Mouse (Mus musculus) heart, embryonic 14.5 days (tissue): Measurements from ENCODE around the gene Nol4l. TPM values are rescaled to one million over a fixed set of nuclear protein-coding genes. Genes with fewer than 3 reads are reported as not detected.
A peak's percentile ranks its signal among the peaks of the same experiment; 100 is the strongest.

Source experiments
- ATAC-seq: fragments of 200-750 bp; cut with Nextera tagmentation; 2 replicates; pipeline ENCODE4 v1.8.0; 2017; ENCODE audit warnings: low read depth, moderate TSS enrichment; ENCODE audit not compliant: insufficient number of reproducible peaks, insufficient read depth, low FRiP score
- H3K27ac ChIP-seq, 2 experiments: fragments of 200-500 bp in 1 of 2; fragments of 300-500 bp in 1 of 2; sonication (generic) in 1 of 2; replicated peaks in 1 of 2; 2 replicates each; pipeline ENCODE4 v1.5.1; 2012 to 2014; ENCODE audit warnings: low read depth in 2 of 2, low read length in 2 of 2, control low read depth in 1 of 2, mild to moderate bottlenecking in 1 of 2, mixed read lengths in 1 of 2; ENCODE audit not compliant: control insufficient read depth in 1 of 2, insufficient read depth in 1 of 2
- H3K27me3 ChIP-seq: fragments of 300-500 bp; sonication (generic); 2 replicates; pipeline ENCODE4 v1.6.1; 2014; ENCODE audit warnings: mild to moderate bottlenecking, low read length, control low read depth; ENCODE audit not compliant: control insufficient read depth, insufficient read depth
- H3K36me3 ChIP-seq: fragments of 300-500 bp; sonication (generic); 2 replicates; pipeline ENCODE4 v1.6.1; 2014; ENCODE audit warnings: mild to moderate bottlenecking, control low read depth, low read length, mixed read lengths; ENCODE audit not compliant: control insufficient read depth, insufficient read depth
- H3K4me1 ChIP-seq, 2 experiments: fragments of 200-500 bp in 1 of 2; fragments of 300-500 bp in 1 of 2; sonication (generic) in 1 of 2; 2 replicates each; pipeline ENCODE4 v1.6.1; 2012 to 2014; ENCODE audit warnings: low read length in 2 of 2, control low read depth in 1 of 2, mixed read lengths in 1 of 2; ENCODE audit not compliant: control insufficient read depth in 2 of 2, insufficient read depth in 2 of 2
- H3K4me2 ChIP-seq: fragments of 300-500 bp; sonication (generic); 2 replicates; pipeline ENCODE4 v1.6.1; 2014; ENCODE audit warnings: mild to moderate bottlenecking, low read length
- H3K4me3 ChIP-seq, 2 experiments: fragments of 200-500 bp in 1 of 2; fragments of 300-500 bp in 1 of 2; sonication (generic) in 1 of 2; 2 replicates each; pipeline ENCODE4 v1.5.1; 2012 to 2014; ENCODE audit warnings: low read length in 2 of 2, mild to moderate bottlenecking in 2 of 2, control low read depth in 1 of 2, low read depth in 1 of 2, moderate library complexity in 1 of 2; ENCODE audit not compliant: control insufficient read depth in 1 of 2, insufficient read depth in 1 of 2
- H3K9ac ChIP-seq: fragments of 300-500 bp; sonication (generic); 2 replicates; pipeline ENCODE4 v1.6.1; 2014; ENCODE audit warnings: mild to moderate bottlenecking, low read length
- H3K9me3 ChIP-seq: fragments of 300-500 bp; sonication (generic); 2 replicates; pipeline ENCODE4 v1.6.1; 2016; ENCODE audit warnings: low read length, control low read depth; ENCODE audit not compliant: control insufficient read depth
- WGBS: fragments of 180-500 bp; shearing (Covaris S2); extraction: QIAGEN DNeasy Blood & Tissue Kit; methylation state at CpG from one replicate; pipeline ENCODE4 v1.1.7; 2014; 5-methylcytosine and 5-hydroxymethylcytosine counted together
- polyA plus RNA-seq: library from polyadenylated mRNA; unstranded; fragments of >200 nt; fragmentation: Nextera tagmentation; extraction: Ambion mirVana; gene quantifications from 2 replicates; pipeline ENCODE4 v1.2.1, GENCODE M21; 2014

The Nol4l gene
- polyA plus RNA-seq, 1 experiment from 2014 or later, result 12.6 TPM

DNA sequence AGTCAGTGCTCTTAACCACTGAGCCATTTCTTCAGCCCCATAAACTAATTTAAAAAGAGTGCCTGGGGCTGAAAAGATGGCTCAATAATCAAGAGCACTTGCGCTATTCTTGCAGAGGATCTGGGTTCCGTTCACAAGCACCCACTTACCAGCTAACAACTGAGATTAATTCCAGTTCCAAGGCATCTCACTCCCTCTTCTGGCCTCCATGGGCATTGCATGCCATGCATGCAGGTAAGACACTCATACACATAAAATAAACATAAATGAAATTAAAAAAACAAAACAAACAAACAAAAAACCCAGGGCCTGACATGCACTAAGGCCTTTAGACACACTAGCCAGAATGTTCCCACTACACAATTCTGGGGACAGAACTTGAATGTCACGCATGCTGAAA, 34.6 kb upstream of the Nol4l start:
- no peak overlapping the region for H3K4me3 ChIP-seq
- no peaks in the 10 kb centered on the region for H3K9me3 ChIP-seq
- WGBS, result 91% methylated on average over 3 of the region's 3 CpGs
- H3K27me3 ChIP-seq, result no peaks in the 10 kb centered on the region
- peaks cover 32 to 39% of the 10 kb centered on the region in 2 experiments for H3K4me1 ChIP-seq
- H3K27ac ChIP-seq, result no peak overlapping the region
- no peak overlapping the region for H3K9ac ChIP-seq
- no peak overlapping the region for H3K4me2 ChIP-seq
- ATAC-seq, result no peak
- no peaks in the 10 kb centered on the region for H3K36me3 ChIP-seq

DNA sequence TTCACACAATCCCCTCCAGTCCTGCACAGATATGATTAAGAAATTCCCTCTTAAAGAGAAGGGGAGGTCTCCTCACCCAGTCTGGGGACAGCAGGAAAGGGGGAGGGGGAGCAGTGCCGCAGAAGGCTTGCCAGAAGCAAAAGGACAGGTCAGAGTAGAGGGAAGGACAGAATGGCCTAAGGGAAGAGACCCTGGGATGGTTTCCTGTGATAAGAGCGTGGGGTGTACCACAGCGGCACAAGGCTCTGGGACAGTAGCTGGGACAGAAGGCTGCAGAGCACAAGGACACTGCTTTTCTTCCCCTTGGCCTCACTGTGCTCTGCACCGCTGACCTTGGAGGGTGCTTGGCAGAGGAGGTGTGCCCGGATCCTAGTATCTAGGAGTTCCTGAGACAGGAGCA, 31.8 kb upstream of the Nol4l start:
- Histone ChIP-seq H3K9ac (peak overlapping the region; percentile 69), H3K4me3 (peak overlapping the region in 1 of 2 experiments; percentile 23; a peak in 2 of 4 replicates), H3K9me3 (no peaks in the 10 kb centered on the region), H3K27ac (peak overlapping the region; percentile 98 to 100), H3K4me2 (peak overlapping the region; percentile 60), H3K27me3 (no peaks in the 10 kb centered on the region), H3K4me1 (peaks cover 33 to 41% of the 10 kb centered on the region in 2 experiments), H3K36me3 (no peaks in the 10 kb centered on the region)
- ATAC-seq, result peak; percentile 20
- WGBS, result 0% methylated on average over 5 of the region's 5 CpGs

GRCm38 (mm10) chr2:153560664-153561541, 31.1 kb upstream of the Nol4l start:
- no peaks in the 10 kb centered on the region for H3K36me3 ChIP-seq
- WGBS, result 2% methylated on average over 21 of the region's 21 CpGs
- H3K9me3 ChIP-seq, result no peaks in the 10 kb centered on the region
- peak overlapping the region; percentile 69 for H3K9ac ChIP-seq
- H3K27me3 ChIP-seq, result no peaks in the 10 kb centered on the region
- ATAC-seq, result peak; percentile 87
- H3K4me2 ChIP-seq, result peak overlapping the region; percentile 60
- peaks cover 33 to 41% of the 10 kb centered on the region in 2 experiments for H3K4me1 ChIP-seq
- H3K4me3 ChIP-seq, result peak overlapping the region; percentile 2 to 23; a peak in 3 of 4 replicates
- peak overlapping the region; percentile 98 to 100 for H3K27ac ChIP-seq

GRCm38 (mm10) chr2:153559613-153560152, 29.9 kb upstream of the Nol4l start:
- H3K27me3 ChIP-seq, result no peaks in the 10 kb centered on the region
- H3K36me3 ChIP-seq, result no peaks in the 10 kb centered on the region
- H3K9ac ChIP-seq, result no peak overlapping the region
- H3K27ac ChIP-seq, result peak overlapping the region; percentile 98 to 100; a peak in 3 of 4 replicates
- no peak overlapping the region for H3K4me3 ChIP-seq
- H3K4me2 ChIP-seq, result no peak overlapping the region
- no peak for ATAC-seq
- H3K4me1 ChIP-seq, result peaks cover 33 to 41% of the 10 kb centered on the region in 2 experiments
- WGBS, result 53% methylated on average over 8 of the region's 8 CpGs
- no peaks in the 10 kb centered on the region for H3K9me3 ChIP-seq

DNA sequence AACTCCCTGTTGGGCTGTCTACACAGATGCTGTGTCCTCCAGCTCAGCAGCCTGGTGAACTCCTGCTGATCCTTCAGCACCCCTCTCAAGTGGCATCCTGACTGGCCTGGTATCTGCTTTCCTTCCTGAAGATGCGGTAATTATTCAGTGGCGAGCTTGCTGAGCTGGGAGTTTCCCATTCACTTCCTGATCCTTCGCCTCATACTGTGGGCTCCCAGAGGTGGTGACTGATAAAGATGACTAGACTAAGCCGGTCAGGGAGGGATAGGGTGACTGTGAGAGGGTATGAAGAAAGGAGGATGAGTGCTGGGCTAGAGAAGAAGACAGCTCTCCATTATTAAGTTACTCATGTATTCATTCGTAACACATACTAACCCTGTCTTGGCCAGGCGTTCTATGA, 28.7 kb upstream of the Nol4l start:
- whole genome bisulfite sequencing, result 58% methylated on average over 6 of the region's 6 CpGs
- Histone ChIP-seq H3K4me2 (no peak overlapping the region), H3K27ac (no peak overlapping the region), H3K9ac (no peak overlapping the region), H3K9me3 (no peaks in the 10 kb centered on the region), H3K4me3 (no peak overlapping the region), H3K4me1 (peaks cover 33 to 41% of the 10 kb centered on the region in 2 experiments), H3K27me3 (no peaks in the 10 kb centered on the region), H3K36me3 (no peaks in the 10 kb centered on the region)
- ATAC-seq, result no peak

- H3K9ac ChIP-seq, result no peak overlapping the region
- 37% methylated on average over 4 of the region's 4 CpGs for WGBS
- no peaks in the 10 kb centered on the region for H3K9me3 ChIP-seq
- no peak overlapping the region for H3K4me3 ChIP-seq
- no peak overlapping the region for H3K4me2 ChIP-seq
- no peaks in the 10 kb centered on the region for H3K36me3 ChIP-seq
- ATAC-seq, result no peak
- H3K27ac ChIP-seq, result no peak overlapping the region
- no peaks in the 10 kb centered on the region for H3K27me3 ChIP-seq
- H3K4me1 ChIP-seq, result peaks cover 28 to 37% of the 10 kb centered on the region in 2 experiments
Measured at GRCm38 (mm10) chr2:153557259-153557658, 27.5 kb upstream of the Nol4l start.

DNA sequence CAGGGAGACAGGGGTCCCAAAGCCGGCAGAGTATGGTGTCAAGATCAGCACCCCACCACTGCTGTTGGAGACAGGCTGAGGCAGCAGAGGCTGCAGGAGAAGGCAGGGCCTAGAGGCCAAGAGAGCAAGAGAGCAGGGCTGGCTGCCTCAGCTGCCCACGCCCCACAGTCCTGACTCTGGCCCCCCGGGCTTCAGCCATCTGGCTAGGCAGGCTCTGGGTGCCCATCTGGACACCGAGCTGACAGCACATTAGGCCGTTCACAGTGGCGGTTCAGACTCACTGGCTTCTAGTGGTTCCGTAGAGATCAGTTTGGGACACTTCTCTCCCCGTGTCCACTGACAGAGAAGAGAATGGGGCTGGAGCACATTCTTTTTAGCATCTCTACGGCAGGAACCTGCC, 26.4 kb upstream of the Nol4l start:
- H3K4me3 ChIP-seq, result no peak overlapping the region
- H3K9me3 ChIP-seq, result no peaks in the 10 kb centered on the region
- WGBS, result 60% methylated on average over 9 of the region's 9 CpGs
- H3K27ac ChIP-seq, result no peak overlapping the region
- H3K36me3 ChIP-seq, result no peaks in the 10 kb centered on the region
- H3K9ac ChIP-seq, result no peak overlapping the region
- H3K27me3 ChIP-seq, result no peaks in the 10 kb centered on the region
- no peak for ATAC-seq
- no peak overlapping the region for H3K4me2 ChIP-seq
- peaks cover 21 to 27% of the 10 kb centered on the region in 2 experiments for H3K4me1 ChIP-seq
